Mouse (Mus musculus) thymus, postnatal 14 days (tissue): Measurements from ENCODE around the gene Stat1.

ENCODE experiments used
- DNase-seq: peaks from one replicate; pipeline ENCODE4 v3.0.0; 2021

Gene Stat1

GRCm38 (mm10) chr1:52137292-52137691, 18.1 kb downstream of the Stat1 start:
- no peak for DNase-seq

- DNase-seq: no peak
These were observed 21.3 kb downstream of the Stat1 start for GRCm38 (mm10) chr1:52140534-52140933.

GRCm38 (mm10) chr1:52141482-52141881, 22.2 kb downstream of the Stat1 start:
- no peak for DNase-seq

- DNase-seq: no peak
These were observed 22.9 kb downstream of the Stat1 start for GRCm38 (mm10) chr1:52142117-52142516.

- no peak for DNase-seq
These were observed 24.0 kb downstream of the Stat1 start for GRCm38 (mm10) chr1:52143191-52143590.

GRCm38 (mm10) chr1:52143596-52144156, 24.4 kb downstream of the Stat1 start:
- DNase-seq: no peak

- no peak for DNase-seq
These were observed 25.7 kb downstream of the Stat1 start for GRCm38 (mm10) chr1:52144907-52145306.

- DNase-seq: peak; percentile 76
These were observed 27.2 kb downstream of the Stat1 start for GRCm38 (mm10) chr1:52146214-52146970.

- DNase-seq: no peak
These were observed 28.2 kb downstream of the Stat1 start for GRCm38 (mm10) chr1:52147431-52147830.

GRCm38 (mm10) chr1:52148178-52148577, 28.9 kb downstream of the Stat1 start:
- DNase-seq: no peak

- peak; percentile 66 for DNase-seq
These were observed 29.5 kb downstream of the Stat1 start for GRCm38 (mm10) chr1:52148696-52149095.

- DNase-seq: peak; percentile 76
These were observed 30.7 kb downstream of the Stat1 start for GRCm38 (mm10) chr1:52149934-52150346.

GRCm38 (mm10) chr1:52150676-52151075, 31.4 kb downstream of the Stat1 start:
- peak; percentile 86 for DNase-seq

GRCm38 (mm10) chr1:52151166-52151565, 31.9 kb downstream of the Stat1 start:
- no peak for DNase-seq

- no peak for DNase-seq
These were observed 33.1 kb downstream of the Stat1 start for GRCm38 (mm10) chr1:52152369-52152768.

- no peak for DNase-seq
These were observed 33.7 kb downstream of the Stat1 start for GRCm38 (mm10) chr1:52152936-52153335.

GRCm38 (mm10) chr1:52154890-52155289, 35.6 kb downstream of the Stat1 start:
- DNase-seq: no peak

GRCm38 (mm10) chr1:52156351-52156750, 37.1 kb downstream of the Stat1 start:
- no peak for DNase-seq

GRCm38 (mm10) chr1:52158040-52158439, 38.8 kb downstream of the Stat1 start:
- DNase-seq: no peak

- DNase-seq: no peak
These were observed 39.5 kb downstream of the Stat1 start for GRCm38 (mm10) chr1:52158490-52159381.

GRCm38 (mm10) chr1:52161151-52161550, 41.9 kb downstream of the Stat1 start:
- DNase-seq: no peak

GRCm38 (mm10) chr1:52163707-52164457, 44.6 kb downstream of the Stat1 start:
- DNase-seq: no peak
